Mouse (Mus musculus) intestine, embryonic 14.5 days (tissue): Measurements from ENCODE around the gene Lnx2. TPM values are rescaled to one million over a fixed set of nuclear protein-coding genes. Genes with fewer than 3 reads are reported as not detected.
A peak's percentile ranks its signal among the peaks of the same experiment; 100 is the strongest.

Experiments
- ATAC-seq: fragments of 200-750 bp; cut with Nextera tagmentation; replicated peaks from 2 replicates; pipeline ENCODE4 v1.8.0; 2017; ENCODE audit warnings: low read depth, moderate number of reproducible peaks, moderate TSS enrichment, moderate library complexity; ENCODE audit not compliant: low FRiP score, low TSS enrichment
- DNase-seq: peaks from one replicate; pipeline ENCODE4 v3.0.0-alpha.2; 2018; ENCODE audit warnings: low spot score
- H3K27ac ChIP-seq: fragments of 300-500 bp; sonication (generic); 2 replicates; pipeline ENCODE4 v1.5.1; 2014; ENCODE audit warnings: low read depth, mild to moderate bottlenecking, control low read depth
- H3K27me3 ChIP-seq: fragments of 300-500 bp; sonication (generic); replicated peaks from 2 replicates; pipeline ENCODE4 v1.6.1; 2014; ENCODE audit warnings: low read length, control low read depth; ENCODE audit not compliant: control insufficient read depth, insufficient read depth
- H3K36me3 ChIP-seq: fragments of 300-500 bp; sonication (generic); 2 replicates; pipeline ENCODE4 v1.6.1; 2014; ENCODE audit warnings: low read length, control low read depth; ENCODE audit not compliant: control insufficient read depth, insufficient read depth
- H3K4me1 ChIP-seq: fragments of 300-500 bp; sonication (generic); replicated peaks from 2 replicates; pipeline ENCODE4 v1.6.1; 2014; ENCODE audit warnings: low read length, control low read depth, mixed read lengths; ENCODE audit not compliant: control insufficient read depth, insufficient read depth
- H3K4me2 ChIP-seq: fragments of 300-500 bp; sonication (generic); 2 replicates; pipeline ENCODE4 v1.6.1; 2014; ENCODE audit warnings: low read length
- H3K4me3 ChIP-seq: fragments of 300-500 bp; sonication (generic); 2 replicates; pipeline ENCODE4 v1.5.1; 2014; ENCODE audit warnings: low read depth, low read length, control low read depth, mixed read lengths
- H3K9ac ChIP-seq: fragments of 300-500 bp; sonication (generic); 2 replicates; pipeline ENCODE4 v1.6.1; 2014; ENCODE audit warnings: mild to moderate bottlenecking, low read length
- H3K9me3 ChIP-seq: fragments of 300-500 bp; sonication (generic); 2 replicates; pipeline ENCODE4 v1.6.1; 2016; ENCODE audit warnings: low read length, control low read depth; ENCODE audit not compliant: control insufficient read depth
- WGBS: fragments of 180-500 bp; shearing (Covaris S2); extraction: QIAGEN DNeasy Blood & Tissue Kit; methylation state at CpG from one replicate; pipeline ENCODE4 v1.1.7; 2014; 5-methylcytosine and 5-hydroxymethylcytosine counted together
- polyA plus RNA-seq: library from polyadenylated mRNA; unstranded; fragments of >200 nt; fragmentation: Nextera tagmentation; extraction: Ambion mirVana; gene quantifications from 2 replicates; pipeline ENCODE4 v1.2.1, GENCODE M21; 2014

Gene Lnx2
- polyA plus RNA-seq, 1 experiment from 2014 or later = 17.9 TPM

DNA sequence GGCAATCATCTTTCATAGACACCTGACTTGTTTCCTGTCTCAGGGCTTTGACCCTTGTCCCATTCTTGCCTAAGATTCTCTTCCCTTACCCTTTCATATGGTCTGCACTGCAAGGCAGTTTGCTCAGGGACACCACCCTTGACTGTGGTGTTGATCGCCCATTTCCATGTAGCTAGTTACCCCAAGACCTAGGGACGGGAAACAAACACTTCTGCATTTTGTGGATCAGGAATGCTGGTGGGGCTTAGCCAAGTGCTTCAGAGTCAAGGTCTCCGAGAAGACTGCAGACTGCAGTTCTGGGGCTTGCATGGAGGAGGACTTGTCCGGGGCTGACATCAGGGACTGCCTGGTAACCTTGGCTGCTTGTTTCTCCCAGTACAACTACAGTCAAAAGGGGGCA, 10.4 kb upstream of the Lnx2 start:
- H3K4me1 ChIP-seq = no peaks in the 10 kb centered on the region
- H3K27me3 ChIP-seq = no peaks in the 10 kb centered on the region
- 85% methylated on average over 4 of the region's 4 CpGs for WGBS
- ATAC-seq = no peak
- no peak overlapping the region for H3K4me3 ChIP-seq
- H3K36me3 ChIP-seq = peaks cover 22% of the 10 kb centered on the region
- DNase-seq = no peak
- H3K4me2 ChIP-seq = no peak overlapping the region
- no peak overlapping the region for H3K27ac ChIP-seq
- no peak overlapping the region for H3K9ac ChIP-seq
- no peaks in the 10 kb centered on the region for H3K9me3 ChIP-seq

DNA sequence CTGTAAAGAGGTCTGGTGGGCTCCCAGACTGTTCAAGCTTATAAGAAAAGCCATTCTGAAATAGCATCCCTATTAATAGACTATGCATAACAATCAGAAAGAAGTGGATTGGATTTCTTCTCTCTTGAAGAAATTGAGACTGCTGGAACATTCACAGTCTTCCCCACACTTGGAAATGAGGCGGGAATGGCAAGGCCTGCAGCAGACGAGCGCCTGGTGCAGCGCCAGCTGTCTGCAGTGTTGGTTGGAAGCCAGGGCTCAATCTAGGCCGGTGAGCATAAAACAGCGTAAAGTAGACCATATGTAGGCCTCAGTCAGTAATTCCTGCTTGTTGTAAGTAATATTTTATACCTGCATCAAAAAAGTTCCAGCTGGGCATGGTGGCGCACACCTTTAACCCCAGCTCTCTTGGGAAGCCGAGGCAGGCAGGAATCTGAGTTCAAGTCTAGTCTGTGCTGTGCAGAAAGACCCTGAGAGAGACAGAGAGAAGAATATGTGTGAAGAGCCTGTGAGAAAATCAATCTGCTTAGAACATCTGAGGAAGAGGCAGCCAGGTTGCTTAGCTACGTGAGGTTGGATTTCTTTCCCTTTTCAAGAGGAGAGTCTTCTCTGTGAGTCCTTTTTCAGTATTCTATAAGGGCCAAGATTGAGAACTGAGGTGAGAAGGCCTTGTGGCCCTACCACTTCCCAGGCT, 9.0 kb upstream of the Lnx2 start:
- H3K9ac ChIP-seq = no peak overlapping the region
- DNase-seq (no peak), ATAC-seq (no peak)
- H3K4me3 ChIP-seq = no peak overlapping the region
- no peak overlapping the region for H3K4me2 ChIP-seq
- no peaks in the 10 kb centered on the region for H3K27me3 ChIP-seq
- peaks cover 27% of the 10 kb centered on the region for H3K36me3 ChIP-seq
- no peak overlapping the region for H3K27ac ChIP-seq
- H3K9me3 ChIP-seq = no peaks in the 10 kb centered on the region
- no peaks in the 10 kb centered on the region for H3K4me1 ChIP-seq
- 88% methylated on average over 9 of the region's 9 CpGs for WGBS

DNA sequence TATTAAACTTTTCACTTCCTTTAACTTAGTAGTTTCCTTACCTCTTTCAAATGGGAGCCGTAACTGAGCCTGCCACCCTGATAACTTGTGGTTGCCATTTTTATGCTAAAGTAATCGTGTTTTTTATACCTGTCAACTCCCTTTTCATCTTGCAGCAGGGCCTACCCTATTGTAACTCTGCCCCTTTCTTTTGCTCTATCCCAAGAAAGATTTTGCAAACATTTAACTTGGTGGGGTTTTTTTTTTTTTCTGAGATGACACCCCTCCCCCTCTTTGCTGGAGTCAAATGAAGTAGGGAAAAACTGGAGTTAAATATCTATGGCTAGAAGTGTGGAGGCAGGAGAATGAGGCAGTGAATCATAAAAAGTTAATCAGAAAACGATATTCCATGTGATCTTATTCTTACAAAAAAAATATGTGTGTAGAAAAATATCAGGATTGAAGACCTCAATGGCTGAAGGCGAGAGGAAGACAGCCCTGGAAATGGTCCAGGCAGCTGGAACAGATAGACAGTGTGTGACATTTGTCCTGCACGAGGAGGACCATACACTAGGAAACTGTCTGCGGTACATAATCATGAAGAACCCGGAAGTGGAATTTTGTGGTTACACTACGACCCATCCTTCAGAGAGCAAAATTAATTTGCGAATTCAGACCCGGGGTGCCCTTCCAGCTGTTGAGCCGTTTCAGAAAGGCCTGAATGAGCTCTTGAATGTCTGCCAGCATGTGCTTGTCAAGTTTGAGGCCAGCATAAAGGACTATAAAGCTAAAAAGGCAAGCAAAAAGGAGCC, 1.9 kb upstream of the Lnx2 start:
- no peak for ATAC-seq

DNA sequence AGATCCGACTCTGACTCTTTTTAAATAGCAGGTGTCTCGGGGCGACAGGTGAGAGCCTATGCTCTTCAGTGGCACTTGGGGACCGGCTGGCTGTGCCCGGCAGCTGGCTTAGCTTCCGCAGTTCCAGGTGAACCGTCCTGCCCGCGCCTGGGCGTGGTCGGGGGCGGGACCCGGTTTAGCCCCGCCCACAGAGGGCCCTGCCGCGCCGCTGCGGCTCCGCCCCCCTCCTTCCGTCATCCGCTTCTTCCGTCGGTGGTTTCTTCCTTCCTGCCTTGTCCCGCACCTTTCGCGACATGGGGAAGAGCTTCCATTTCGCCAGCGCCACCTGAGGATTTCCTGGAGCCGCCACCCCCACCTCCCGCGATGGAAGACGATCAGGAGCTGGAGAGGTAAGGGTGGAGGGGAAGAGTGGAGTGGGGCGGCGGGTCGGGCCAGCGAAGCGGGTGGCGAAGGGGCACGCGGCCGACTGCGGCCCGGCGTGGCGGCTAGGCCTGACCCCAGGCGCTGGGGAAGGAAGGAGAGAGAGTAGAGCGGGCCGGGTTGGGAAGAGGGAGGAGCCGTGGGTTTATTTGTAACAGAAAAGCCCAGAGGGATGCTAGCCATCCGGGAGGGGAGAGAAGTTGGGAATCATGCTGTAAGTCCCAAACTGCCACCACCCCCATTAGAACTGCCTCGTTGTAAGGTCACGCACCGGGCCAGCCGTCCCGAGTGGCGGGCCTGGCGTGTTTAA, 1.1 kb upstream of the Lnx2 start:
- DNase-seq (peak; percentile 96), ATAC-seq (peak; percentile 73)
- H3K27me3 ChIP-seq = no peaks in the 10 kb centered on the region
- peak overlapping the region; percentile 79 for H3K9ac ChIP-seq
- under 1% methylated on average over 53 of the region's 57 CpGs for WGBS
- peaks cover 21% of the 10 kb centered on the region for H3K36me3 ChIP-seq
- peaks cover 16% of the 10 kb centered on the region for H3K4me1 ChIP-seq
- H3K27ac ChIP-seq = peak overlapping the region; percentile 90
- H3K9me3 ChIP-seq = no peaks in the 10 kb centered on the region
- peak overlapping the region; percentile 92 for H3K4me2 ChIP-seq
- H3K4me3 ChIP-seq = peak overlapping the region; percentile 87

More for the DNA sequence above, 1.9 kb upstream of the Lnx2 start:
- H3K9ac ChIP-seq = peak overlapping the region; percentile 79
- no peak overlapping the region for H3K27ac ChIP-seq
- no peaks in the 10 kb centered on the region for H3K9me3 ChIP-seq
- DNase-seq = no peak
- H3K27me3 ChIP-seq = no peaks in the 10 kb centered on the region
- peaks cover 22% of the 10 kb centered on the region for H3K36me3 ChIP-seq
- peak overlapping the region; percentile 87 for H3K4me3 ChIP-seq
- H3K4me2 ChIP-seq = peak overlapping the region; percentile 92
- WGBS = 64% methylated on average over 11 of the region's 11 CpGs
- peaks cover 16% of the 10 kb centered on the region for H3K4me1 ChIP-seq

DNA sequence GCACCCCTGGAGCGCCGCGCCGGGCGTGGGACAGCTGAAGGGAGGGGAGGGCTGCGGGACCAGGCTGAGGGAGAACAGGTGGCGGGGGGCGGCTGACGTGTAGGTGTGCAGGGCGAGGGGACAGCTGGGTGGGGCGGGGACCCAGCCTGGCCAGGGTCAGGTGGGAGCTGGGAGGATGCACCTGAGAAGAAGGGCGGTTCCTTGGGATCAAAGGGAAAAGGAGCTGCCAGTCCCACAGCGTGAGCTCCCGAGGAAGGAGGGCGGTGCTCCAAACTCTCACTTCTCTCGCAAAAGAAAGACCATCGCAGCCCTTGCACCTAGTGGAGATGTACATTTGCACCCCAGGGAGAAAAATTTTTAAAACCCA, 396 bp upstream of the Lnx2 start, which contains the start of gene Polr1d:
Polr1d (plus strand) TSS at position 252 of the 367 bp plus-strand sequence.
- DNase-seq = no peak
- H3K27me3 ChIP-seq = no peaks in the 10 kb centered on the region
- peak within 1 kb of the TSS; percentile 80 for H3K9ac ChIP-seq
- peak within 1 kb of the TSS; percentile 87 for H3K4me3 ChIP-seq
- peaks cover 16% of the 10 kb centered on the region for H3K4me1 ChIP-seq
- H3K36me3 ChIP-seq = peaks cover 19% of the 10 kb centered on the region
- ATAC-seq = peak; percentile 87
- peak within 1 kb of the TSS; percentile 92 for H3K4me2 ChIP-seq
- H3K9me3 ChIP-seq = no peaks in the 10 kb centered on the region
- H3K27ac ChIP-seq = peak within 1 kb of the TSS; percentile 93
- WGBS = 0% methylated on average over 17 of the region's 17 CpGs

DNA sequence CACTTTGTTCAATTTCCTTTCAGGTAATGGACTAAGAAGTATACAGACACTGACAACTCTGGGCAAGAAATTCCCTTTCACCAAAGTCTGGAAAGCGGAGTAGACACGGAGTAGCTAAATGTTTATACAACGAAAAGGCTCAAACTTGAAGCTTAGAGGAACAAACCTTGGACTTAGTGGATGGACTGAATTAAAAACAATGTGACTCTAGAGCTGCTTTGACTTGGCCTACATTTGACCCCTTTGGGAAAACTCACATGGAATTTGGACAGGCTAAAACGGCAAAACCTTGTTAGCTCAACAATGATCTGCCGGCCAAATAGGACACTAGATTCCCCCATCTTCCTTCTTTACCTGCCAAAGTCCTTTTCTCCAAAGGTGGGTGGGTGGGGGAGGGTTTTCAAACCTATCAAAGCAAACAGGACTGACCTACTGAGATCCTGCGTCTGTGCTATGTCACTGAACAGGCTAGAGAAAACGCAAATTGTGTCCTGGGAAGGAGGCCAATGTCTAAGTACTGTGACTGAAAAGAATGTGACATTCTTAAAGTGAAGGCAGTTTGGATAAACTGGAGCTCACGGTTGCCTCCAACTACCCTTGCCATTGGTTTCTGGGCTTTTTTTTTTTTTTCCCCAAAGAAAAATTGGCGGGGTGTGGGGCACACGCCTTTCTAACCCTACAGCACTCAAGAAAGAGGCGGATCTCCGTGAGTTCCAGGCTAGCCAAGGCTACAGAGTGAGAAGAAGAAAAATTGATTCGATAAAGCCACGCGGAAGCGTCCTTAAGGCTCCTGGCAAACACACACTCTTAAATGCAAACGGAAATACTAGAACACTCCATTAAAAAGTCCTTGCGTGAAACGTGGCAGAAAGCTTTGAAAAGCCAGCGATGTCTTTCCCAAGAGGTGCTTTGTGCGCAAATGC, 1.0 kb downstream of the Lnx2 start:
- Histone ChIP-seq H3K36me3 (peaks cover 14% of the 10 kb centered on the region), H3K9me3 (no peaks in the 10 kb centered on the region), H3K4me2 (peak overlapping the region; percentile 92), H3K27ac (peak overlapping the region; percentile 93), H3K4me1 (peaks cover 20% of the 10 kb centered on the region), H3K27me3 (no peaks in the 10 kb centered on the region), H3K9ac (peak overlapping the region; percentile 80), H3K4me3 (peak overlapping the region; percentile 87)
- peak; percentile 74 for DNase-seq
- ATAC-seq = no peak
- WGBS = 8% methylated on average over 21 of the region's 21 CpGs

DNA sequence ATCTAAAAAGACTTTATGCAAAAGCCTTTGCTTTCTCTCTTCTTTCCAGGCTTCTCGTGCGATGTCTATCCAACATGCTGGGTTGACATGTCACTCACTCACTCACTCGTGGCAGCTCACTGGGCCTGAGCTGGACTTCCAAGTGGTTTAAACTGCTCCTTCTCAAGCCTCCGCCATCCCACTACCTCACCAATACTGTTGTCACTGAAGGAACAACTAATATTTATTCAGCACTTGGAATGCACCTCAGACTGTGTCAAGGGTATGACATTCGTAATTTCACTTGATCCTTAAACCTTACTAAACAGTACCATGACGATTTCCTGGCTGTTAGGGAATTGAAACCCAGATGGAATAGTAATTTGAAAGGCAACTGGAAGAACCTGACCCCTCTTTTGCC, 2.6 kb downstream of the Lnx2 start:
- ATAC-seq (no peak), DNase-seq (no peak)
- Histone ChIP-seq H3K4me2 (no peak overlapping the region), H3K9me3 (no peaks in the 10 kb centered on the region), H3K27ac (no peak overlapping the region), H3K27me3 (no peaks in the 10 kb centered on the region), H3K4me3 (no peak overlapping the region), H3K9ac (no peak overlapping the region), H3K36me3 (no peaks in the 10 kb centered on the region), H3K4me1 (peaks cover 20% of the 10 kb centered on the region)
- 83% methylated on average over 6 of the region's 6 CpGs for WGBS

DNA sequence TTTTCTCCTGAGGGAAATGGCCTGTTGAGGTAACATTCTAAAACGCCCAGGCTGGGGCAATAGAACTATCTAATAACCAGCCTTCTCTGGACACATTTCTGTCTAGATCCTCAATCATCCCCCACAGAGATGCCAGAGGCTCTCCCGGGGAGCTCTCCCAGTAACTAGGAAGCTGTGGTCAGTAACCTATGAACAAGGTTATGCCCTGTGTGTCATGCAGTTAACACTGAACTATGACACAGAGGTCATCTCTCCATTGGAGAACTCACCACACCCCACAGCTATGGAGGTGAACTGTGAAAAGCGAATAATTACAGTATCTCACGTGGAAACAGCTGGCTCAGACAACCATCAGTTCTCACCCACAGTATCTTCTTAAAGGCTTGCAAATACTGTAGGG, 4.5 kb downstream of the Lnx2 start:
- no peaks in the 10 kb centered on the region for H3K36me3 ChIP-seq
- H3K4me2 ChIP-seq = no peak overlapping the region
- no peaks in the 10 kb centered on the region for H3K27me3 ChIP-seq
- H3K4me1 ChIP-seq = peaks cover 11% of the 10 kb centered on the region
- no peak for DNase-seq
- H3K4me3 ChIP-seq = no peak overlapping the region
- H3K27ac ChIP-seq = no peak overlapping the region
- ATAC-seq = no peak
- WGBS = 65% methylated on average over 4 of the region's 4 CpGs
- no peak overlapping the region for H3K9ac ChIP-seq
- no peaks in the 10 kb centered on the region for H3K9me3 ChIP-seq
